Mouse (Mus musculus) urinary bladder, adult 2 months (tissue): Measurements from ENCODE around the gene Prcd. TPM values are rescaled to one million over a fixed set of nuclear protein-coding genes. Genes with fewer than 3 reads are reported as not detected.
"Not testable (repeated sequence)": the region's sequence is repeated elsewhere in the genome, so short reads cannot be mapped to it uniquely, and the experiment has no call there.

Source experiments
- DNase-seq: peaks from one replicate; pipeline ENCODE4 v3.0.0; 2022; ENCODE audit warnings: low spot score
- polyA plus RNA-seq: library from polyadenylated mRNA; depleted of rRNA; stranded (reverse); fragments of >200 nt; gene quantifications from 2 replicates; pipeline ENCODE4 v1.2.3, GENCODE M21; 2012

The Prcd gene
- polyA plus RNA-seq, 1 experiment: 3.1 TPM

DNA sequence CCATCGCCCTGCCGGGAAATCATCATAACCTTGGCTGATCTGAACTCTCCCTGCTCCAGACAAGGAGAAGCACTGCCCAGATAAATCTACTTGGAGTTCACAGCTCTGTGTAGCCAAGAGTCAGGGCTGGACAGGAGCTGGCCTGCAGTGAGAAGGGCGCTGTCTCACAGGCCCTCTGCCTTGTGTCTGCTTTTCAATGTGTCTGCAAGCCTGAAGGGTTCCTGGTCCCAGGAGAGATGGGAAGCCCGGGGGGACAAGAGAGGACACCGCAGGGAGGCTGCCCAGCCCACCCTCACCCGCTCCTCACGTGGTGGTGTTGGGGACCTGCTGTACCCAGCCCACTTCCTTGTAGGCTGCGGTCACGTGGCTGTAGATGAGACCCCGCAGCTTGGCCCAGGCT, 4.4 kb upstream of the Prcd start:
- no peak for DNase-seq

DNA sequence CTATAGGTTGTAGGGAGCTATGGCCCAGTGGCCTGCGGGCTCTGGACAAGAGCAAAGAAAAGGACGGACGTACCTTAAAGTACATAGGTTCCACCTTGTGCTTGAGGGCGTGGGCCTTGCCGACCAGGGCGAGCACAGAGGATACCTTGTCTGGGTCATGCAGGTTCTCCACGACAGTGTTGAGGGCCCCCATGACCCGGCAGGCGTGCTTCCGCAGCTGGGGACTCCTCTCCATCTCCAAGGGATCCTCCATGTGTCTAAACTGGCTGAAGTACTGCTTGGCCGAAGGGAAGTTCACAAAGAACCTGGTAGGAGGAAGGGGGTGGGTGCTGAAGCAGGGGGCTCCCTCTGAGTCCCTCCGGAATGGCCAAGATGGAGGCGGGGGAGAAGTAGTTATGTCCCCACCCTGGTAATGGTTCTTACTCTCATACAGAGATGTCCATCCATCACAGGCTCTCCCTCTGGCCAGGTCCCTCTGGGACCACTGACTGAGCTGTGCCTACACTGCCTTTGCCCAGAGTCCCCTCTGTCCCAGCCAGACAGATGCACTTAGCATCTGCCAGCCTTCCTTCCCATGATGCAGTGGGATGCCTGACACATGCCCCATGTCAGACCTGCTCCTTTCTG, 3.5 kb upstream of the Prcd start:
- no peak for DNase-seq

- no peak for DNase-seq
Observed at GRCm38 (mm10) chr11:116650811-116651210, 2.5 kb upstream of the Prcd start.

DNA sequence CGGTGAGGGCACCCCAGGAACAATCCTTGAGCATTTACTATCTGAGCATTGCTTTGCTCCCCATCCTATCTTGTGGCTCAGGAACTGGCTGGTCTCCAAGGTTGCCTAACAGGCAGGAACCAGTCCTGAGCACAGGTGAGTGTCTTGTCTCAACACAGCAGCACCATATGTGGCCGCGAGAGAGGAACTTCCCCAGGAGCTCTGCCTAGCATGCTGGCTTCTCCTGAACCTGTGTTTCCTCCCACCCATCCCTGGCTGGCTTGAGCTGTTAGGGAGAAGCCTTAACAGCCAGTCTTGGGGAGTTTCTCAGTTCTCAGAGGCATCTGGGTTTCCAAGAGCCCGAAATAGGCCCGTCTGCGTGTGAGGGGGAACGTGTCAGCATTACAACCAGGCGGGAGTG, 2.0 kb upstream of the Prcd start:
- DNase-seq: no peak

DNA sequence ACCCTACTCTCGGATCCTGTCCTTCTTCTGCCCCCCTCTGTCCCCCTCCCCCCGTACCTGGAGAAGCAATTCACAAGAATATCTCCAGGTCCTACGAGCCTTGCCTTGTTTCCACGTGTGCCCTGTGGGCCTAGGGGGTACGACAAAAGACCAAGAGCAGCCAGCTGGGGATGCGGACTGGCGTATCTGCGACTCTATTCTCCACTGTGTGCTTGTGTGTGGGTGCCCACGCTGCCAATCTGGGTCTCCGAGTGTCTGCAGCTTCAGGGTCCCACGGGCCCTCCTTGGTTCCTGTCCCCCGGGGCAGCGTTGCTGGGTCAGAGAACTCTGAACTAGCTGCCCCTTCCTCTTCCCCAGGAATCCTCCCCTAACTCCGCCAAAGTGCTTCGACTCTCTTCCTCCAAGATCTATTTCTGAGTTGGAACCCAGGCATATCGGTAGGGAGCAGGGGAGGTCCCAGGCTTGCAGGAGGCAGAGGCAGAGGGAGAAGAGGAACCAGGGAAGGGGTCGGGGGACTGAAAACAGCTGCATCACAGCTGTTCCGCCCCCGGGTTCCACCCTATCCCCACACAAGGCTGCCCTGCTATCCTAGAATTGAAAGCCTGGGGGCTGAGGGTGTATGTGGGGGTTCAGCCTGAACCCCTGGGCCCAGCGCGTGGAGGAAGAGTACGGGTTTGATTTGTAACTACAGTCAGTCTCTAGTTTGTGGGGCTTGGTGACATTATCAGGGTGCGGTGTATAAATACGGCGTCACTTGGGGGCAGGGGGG, 820 bp upstream of the Prcd start:
- no peak for DNase-seq

- no peak for DNase-seq
Observed at GRCm38 (mm10) chr11:116653709-116654221, 431 bp downstream of the Prcd start.

- DNase-seq: no peak
Observed at GRCm38 (mm10) chr11:116654255-116654821, 1.0 kb downstream of the Prcd start, which contains the start of gene Cygb. TSS of gene Cygb (minus strand) at chr11:116654313.

- DNase-seq: no peak
Observed at GRCm38 (mm10) chr11:116656348-116657191, 3.2 kb downstream of the Prcd start.

DNA sequence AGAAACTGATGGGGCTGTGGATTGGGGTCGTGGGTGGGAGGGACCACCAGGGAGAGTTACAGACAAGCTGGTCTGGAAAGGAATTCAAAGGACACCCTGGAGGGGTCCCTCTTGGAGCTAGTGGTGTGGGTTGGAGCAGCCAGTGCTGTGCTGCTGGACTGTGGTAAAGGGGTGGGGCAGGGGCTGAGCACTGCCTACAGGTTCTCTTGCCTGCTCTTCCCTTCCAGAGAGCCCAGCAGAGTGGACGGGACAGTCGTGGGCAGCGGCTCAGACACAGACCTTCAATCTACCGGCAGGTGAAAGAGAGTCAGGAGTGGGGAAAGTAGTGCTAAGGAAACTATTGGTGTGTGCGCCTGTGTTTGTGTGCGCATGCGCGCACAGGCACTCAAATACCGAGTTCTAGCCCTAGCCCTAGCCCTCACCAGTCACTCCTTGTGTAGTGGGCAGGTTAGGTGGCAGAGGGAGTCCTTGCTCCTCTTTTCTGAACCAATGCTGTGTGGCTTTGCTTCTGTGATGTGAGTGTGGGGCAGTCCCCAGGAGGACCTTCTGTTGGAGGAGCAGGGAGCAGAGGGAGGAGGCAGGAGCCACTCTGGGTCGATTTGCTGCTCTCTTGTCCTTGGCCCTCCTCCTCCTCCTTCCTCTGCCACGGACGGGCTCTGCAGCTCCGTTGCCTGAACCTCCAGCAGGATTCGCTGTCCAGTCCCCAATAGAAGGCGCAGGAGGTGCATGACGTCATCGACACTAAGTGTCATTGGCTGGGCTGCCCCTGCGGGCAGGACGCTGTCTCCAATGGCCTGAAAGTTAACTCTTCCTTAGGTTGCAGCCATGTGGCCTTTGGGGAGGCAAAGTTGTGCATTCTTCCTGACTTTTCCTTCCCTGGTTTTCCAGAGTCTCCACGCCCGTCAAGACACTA, 4.2 kb downstream of the Prcd start:
- peak; percentile 57 for DNase-seq

DNA sequence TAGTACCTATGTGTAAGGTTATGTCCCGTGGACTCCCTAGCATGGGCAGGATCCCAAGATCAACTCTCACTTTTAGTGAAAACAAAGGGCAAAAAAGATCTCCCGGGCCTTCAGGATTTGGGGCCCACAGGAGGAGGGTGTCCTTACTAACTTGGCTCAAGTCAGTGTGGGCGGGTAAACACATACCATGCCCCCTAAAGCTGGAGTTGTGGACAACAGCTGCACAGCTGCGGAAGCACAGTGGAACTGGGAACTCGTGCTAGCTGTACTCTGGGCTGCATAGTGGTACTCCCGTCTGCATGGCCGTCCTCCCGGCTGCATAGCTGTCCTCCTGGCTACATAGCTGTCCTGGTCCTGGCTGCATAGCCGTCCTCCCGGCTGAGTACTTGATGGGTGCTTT, 4.9 kb downstream of the Prcd start:
- DNase-seq: no peak

DNA sequence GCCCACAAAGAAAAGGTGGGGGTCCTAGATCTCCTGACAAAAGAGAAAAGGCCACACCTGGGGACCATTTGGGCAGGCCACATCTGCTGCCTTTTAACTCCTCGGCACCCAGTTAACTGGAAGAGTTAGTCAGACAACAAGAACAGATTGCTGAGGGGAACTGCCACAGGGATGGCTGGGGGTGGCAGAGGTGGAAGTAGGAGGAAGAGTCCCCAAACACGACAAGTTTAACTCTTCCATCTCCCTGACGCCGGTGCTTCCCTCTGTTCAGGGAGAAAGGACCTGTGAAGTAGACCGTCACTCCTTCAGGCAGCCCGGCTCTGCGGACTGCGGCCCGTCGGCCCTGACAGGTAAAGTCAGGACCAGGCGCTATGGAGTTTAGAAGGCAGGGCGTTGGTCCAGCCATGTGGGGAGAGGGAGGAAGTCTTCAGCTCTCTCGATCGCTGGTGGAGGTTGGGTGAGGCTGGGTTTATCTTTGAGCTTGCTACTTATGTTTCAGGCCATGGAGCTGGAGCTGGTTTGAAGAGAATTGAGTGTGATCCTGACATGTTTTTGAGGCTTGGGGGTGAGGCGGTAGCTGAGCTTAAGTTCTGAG, 5.8 kb downstream of the Prcd start:
- no peak for DNase-seq

DNA sequence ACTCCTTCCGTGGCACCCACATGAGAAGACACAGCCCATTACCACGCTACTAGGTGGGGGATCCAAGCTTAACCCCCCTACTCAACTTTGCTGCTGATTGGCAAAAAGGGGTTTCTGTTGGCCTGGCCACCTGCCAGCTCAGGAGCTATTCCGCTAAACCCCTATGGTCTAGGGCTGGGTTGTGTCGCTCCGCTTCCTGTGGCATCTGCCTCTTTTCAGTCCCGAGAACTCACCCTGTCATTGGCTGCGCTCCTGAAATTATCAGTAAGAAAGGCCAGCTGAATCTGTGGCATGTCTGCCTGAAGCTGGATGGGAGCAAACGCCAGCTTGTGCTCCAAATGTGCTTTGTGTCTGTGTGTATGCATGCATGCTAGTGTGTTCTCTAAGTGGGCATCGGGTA, 6.8 kb downstream of the Prcd start:
- DNase-seq: no peak

GRCm38 (mm10) chr11:116661291-116661947, 8.1 kb downstream of the Prcd start:
- no peak for DNase-seq

DNA sequence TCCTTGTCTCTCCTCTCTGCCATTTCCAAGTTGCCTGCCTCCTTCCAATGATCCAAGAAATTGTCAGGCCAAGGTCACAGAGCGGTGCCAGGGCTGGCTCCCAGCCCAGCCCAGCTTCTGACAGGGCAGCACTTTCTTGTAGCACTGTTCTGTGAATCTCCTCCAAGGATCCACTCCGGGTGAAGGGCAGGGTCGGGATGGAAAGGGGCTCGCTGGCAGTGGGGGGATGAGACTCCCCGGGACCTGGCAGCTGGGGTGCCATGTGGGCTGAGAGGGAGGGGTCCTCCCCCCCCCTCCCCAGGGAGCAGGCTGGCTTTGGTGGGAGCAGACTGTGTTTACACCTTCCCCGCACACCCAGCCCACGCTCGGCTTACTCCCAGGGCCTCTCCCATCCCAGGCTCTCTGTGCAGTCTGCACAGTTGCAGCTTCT, 8.6 kb downstream of the Prcd start:
- no peak for DNase-seq

DNA sequence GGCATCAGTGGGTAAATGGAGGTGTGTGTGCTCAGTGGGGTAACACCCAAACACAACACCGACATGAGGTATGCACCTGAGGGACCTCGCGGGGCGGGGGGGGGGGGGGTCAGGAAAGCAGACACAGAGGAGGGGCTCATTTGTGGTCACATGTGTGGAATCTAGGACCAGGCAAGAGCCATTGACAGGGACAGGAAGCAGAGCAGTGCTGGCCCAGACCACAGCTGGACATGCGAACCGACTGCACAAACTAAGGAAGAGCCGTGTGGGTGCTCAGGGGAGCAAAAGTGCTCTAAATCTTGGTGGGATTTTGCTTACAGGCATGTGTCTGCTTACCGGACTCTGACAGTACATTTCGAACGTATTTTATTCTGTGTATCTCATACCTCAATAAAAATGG, 12.0 kb downstream of the Prcd start:
- no peak for DNase-seq

GRCm38 (mm10) chr11:116666566-116666965, 13.2 kb downstream of the Prcd start:
- DNase-seq: no peak

DNA sequence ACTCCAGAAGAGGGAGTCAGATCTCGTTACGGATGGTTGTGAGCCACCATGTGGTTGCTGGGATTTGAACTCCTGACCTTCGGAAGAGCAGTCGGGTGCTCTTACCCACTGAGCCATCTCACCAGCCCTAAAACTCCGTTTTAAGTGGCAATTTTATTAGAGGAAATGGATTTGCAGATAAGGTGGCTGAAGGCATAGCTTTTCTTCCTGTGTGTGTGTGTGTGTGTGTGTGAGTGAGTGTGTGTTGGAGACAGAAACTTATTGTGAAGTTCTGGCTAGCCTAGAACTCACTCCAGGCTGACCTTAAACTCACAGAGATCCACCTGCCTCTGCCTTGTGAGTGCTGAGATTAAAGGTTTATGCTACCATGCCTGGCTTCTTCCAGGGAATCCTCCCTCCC, 13.7 kb downstream of the Prcd start:
- not testable (repeated sequence) for DNase-seq

DNA sequence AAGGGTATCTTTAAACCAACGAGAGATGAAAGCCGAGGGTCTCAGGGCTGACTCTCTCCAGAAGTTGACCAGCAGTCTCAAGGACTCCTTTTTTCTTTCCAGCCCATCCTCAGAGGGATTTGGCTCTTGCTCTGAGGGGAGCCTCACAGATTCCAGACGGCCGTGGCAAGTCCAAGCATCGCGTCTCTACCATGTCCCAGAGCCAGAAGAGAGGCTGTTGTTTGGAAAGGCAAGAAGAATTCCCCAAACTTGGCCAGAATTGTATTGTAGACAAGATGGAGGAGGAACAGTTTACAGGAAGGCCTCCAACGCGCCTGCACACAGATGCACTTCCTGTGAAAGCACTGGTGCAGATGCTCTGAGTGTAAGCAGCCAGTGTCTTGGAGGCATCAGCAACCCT, 14.6 kb downstream of the Prcd start:
- DNase-seq: no peak

GRCm38 (mm10) chr11:116668381-116668825, 15.1 kb downstream of the Prcd start:
- no peak for DNase-seq

- no peak for DNase-seq
Observed at GRCm38 (mm10) chr11:116668839-116669238, 15.5 kb downstream of the Prcd start.
